Mouse (Mus musculus) adrenal gland, adult 18-20 months (tissue): ENCODE results near the gene Arhgap45. TPM values are rescaled to one million over a fixed set of nuclear protein-coding genes. Genes with fewer than 3 reads are reported as not detected.
A peak's percentile ranks its signal among the peaks of the same experiment; 100 is the strongest.
"Not testable (repeated sequence)": the region's sequence is repeated elsewhere in the genome, so short reads cannot be mapped to it uniquely, and the experiment has no call there.

ENCODE experiments used
- DNase-seq, 2 experiments: peaks; one replicate each; pipeline ENCODE4 v3.0.0; 2021 to 2022; ENCODE audit warnings: low spot score in 2 of 2
- total RNA-seq, 2 experiments: library from RNA; stranded (reverse); gene quantifications; 1 replicate in 1 of 2; 2 replicates in 1 of 2; pipeline ENCODE4 v1.2.3; 2021

The Arhgap45 gene
- total RNA-seq, 2 experiments from 2014 or later: 5.5 to 7.3 TPM

GRCm38 (mm10) chr10:80030191-80030590 is 13.7 kb downstream of the Arhgap45 start:
- no peak for DNase-seq

GRCm38 (mm10) chr10:80030736-80031135 is 14.3 kb downstream of the Arhgap45 start:
- no peak for DNase-seq

- DNase-seq: peak; percentile 66 to 67
Measured at GRCm38 (mm10) chr10:80032799-80033480, 16.5 kb downstream of the Arhgap45 start.

GRCm38 (mm10) chr10:80033511-80034391 is 17.3 kb downstream of the Arhgap45 start:
- peak in 1 of 2 experiments; percentile 51 for DNase-seq

GRCm38 (mm10) chr10:80035148-80035547 is 18.7 kb downstream of the Arhgap45 start:
- no peak for DNase-seq

GRCm38 (mm10) chr10:80035686-80036085 is 19.2 kb downstream of the Arhgap45 start:
- no peak for DNase-seq

- DNase-seq: no peak
Measured at GRCm38 (mm10) chr10:80036832-80037231, 20.4 kb downstream of the Arhgap45 start.

- DNase-seq: peak; percentile 95 to 96
Measured at GRCm38 (mm10) chr10:80039559-80039979, 23.1 kb downstream of the Arhgap45 start, which contains the start of gene Polr2e. TSS of gene Polr2e (minus strand) at chr10:80039795.

GRCm38 (mm10) chr10:80041409-80042060 is 25.1 kb downstream of the Arhgap45 start:
- not testable (repeated sequence) for DNase-seq

GRCm38 (mm10) chr10:80044087-80044486 is 27.6 kb downstream of the Arhgap45 start:
- no peak for DNase-seq

GRCm38 (mm10) chr10:80045364-80045763 is 28.9 kb downstream of the Arhgap45 start:
- DNase-seq: not testable (repeated sequence)

GRCm38 (mm10) chr10:80045766-80046165 is 29.3 kb downstream of the Arhgap45 start:
- no peak for DNase-seq

- DNase-seq: no peak
Measured at GRCm38 (mm10) chr10:80047041-80047565, 30.6 kb downstream of the Arhgap45 start, which contains the start of gene Gpx4. TSS of gene Gpx4 (plus strand) at chr10:80047166.

- DNase-seq: no peak
Measured at GRCm38 (mm10) chr10:80048396-80048795, 31.9 kb downstream of the Arhgap45 start.

GRCm38 (mm10) chr10:80048834-80049233 is 32.4 kb downstream of the Arhgap45 start:
- DNase-seq: no peak

- no peak for DNase-seq
Measured at GRCm38 (mm10) chr10:80050244-80050643, 33.8 kb downstream of the Arhgap45 start.

- no peak for DNase-seq
Measured at GRCm38 (mm10) chr10:80050885-80051617, 34.6 kb downstream of the Arhgap45 start.

- peak in 1 of 2 experiments; percentile 54 for DNase-seq
Measured at GRCm38 (mm10) chr10:80051618-80052373, 35.3 kb downstream of the Arhgap45 start.

GRCm38 (mm10) chr10:80052374-80052764 is 35.9 kb downstream of the Arhgap45 start:
- no peak for DNase-seq
